Mouse (Mus musculus) adrenal gland, postnatal 10 days (tissue): Measurements from ENCODE around the gene Mok. TPM values are rescaled to one million over a fixed set of nuclear protein-coding genes. Genes with fewer than 3 reads are reported as not detected.

ENCODE experiments used
- DNase-seq: peaks from one replicate; pipeline ENCODE4 v3.0.0; 2021; ENCODE audit warnings: mixed read lengths
- total RNA-seq, 2 experiments: library from RNA; stranded (reverse); gene quantifications; 2 replicates each; pipeline ENCODE4 v1.2.3; 2021

The Mok gene
- total RNA-seq, 2 experiments from 2014 or later: 1.4 to 1.6 TPM

- DNase-seq: peak; percentile 32
Measured at GRCm38 (mm10) chr12:110769660-110770297, 71.0 kb downstream of the Mok start.

- no peak for DNase-seq
Measured at GRCm38 (mm10) chr12:110768562-110768961, 72.2 kb downstream of the Mok start.

GRCm38 (mm10) chr12:110764531-110764930, 76.2 kb downstream of the Mok start:
- no peak for DNase-seq

- no peak for DNase-seq
Measured at GRCm38 (mm10) chr12:110762321-110762720, 78.4 kb downstream of the Mok start.

GRCm38 (mm10) chr12:110758932-110759331, 81.8 kb downstream of the Mok start:
- DNase-seq: no peak

Other genes with a start within 250 kb of the Mok start
- 100 to 1,000 TPM in 1 of 2 experiments, 10 to 100 TPM in 1; 90.0 to 134 TPM for gene Dync1h1, start 239.5 kb downstream of the Mok start, total RNA-seq
- not detected for gene 1700001K19Rik, start 158.3 kb downstream of the Mok start, total RNA-seq
- gene Hsp90aa1, start 138.2 kb downstream of the Mok start, total RNA-seq: 100 to 1,000 TPM; 271 to 276 TPM
- gene Wdr20, start 103.0 kb downstream of the Mok start, total RNA-seq: 10 to 100 TPM; 37.2 to 45.6 TPM
- 10 to 100 TPM; 11.4 to 15.4 TPM for gene Zfp839, start 9.3 kb upstream of the Mok start, total RNA-seq
- 10 to 100 TPM; 40.5 to 46.3 TPM for gene Cinp, start 48.2 kb upstream of the Mok start, total RNA-seq
- 10 to 100 TPM in 1 of 2 experiments, 1 to 10 TPM in 1; 8.9 to 10.3 TPM for gene Tecpr2, start 48.3 kb upstream of the Mok start, total RNA-seq
- gene Ankrd9, start 138.1 kb upstream of the Mok start, total RNA-seq: 10 to 100 TPM; 35.7 to 49.7 TPM
- 10 to 100 TPM; 38.5 to 39.2 TPM for gene Rcor1, start 198.4 kb upstream of the Mok start, total RNA-seq